Mouse (Mus musculus): Measurements from ENCODE around the gene Kcnk4. TPM values are rescaled to one million over a fixed set of nuclear protein-coding genes. Genes with fewer than 3 reads are reported as not detected.

The Kcnk4 gene
- polyA plus RNA-seq, 3 experiments from 2014 or later: not detected

GRCm38 (mm10) chr19:6874257-6874656, 60.1 kb downstream of the Kcnk4 start:
- no peak for ATAC-seq

Other genes with a start within 250 kb of the Kcnk4 start
- gene Rps6ka4, start 93.9 kb downstream of the Kcnk4 start, polyA plus RNA-seq (2017; shearing (Covaris generic)): 10 to 100 TPM in 1 of 3 experiments, 1 to 10 TPM in 2; 7.4 to 13.5 (median 8.6) TPM
- 1 to 10 TPM; 4.4 to 5.8 (median 4.7) TPM for gene Ccdc88b, start 76.3 kb downstream of the Kcnk4 start, polyA plus RNA-seq (2017; shearing (Covaris generic))
- gene Trmt112, start 24.8 kb downstream of the Kcnk4 start, polyA plus RNA-seq (2017; shearing (Covaris generic)): 100 to 1,000 TPM; 143 to 219 (median 200) TPM
- 100 to 1,000 TPM; 209 to 245 (median 241) TPM for gene Prdx5, start 24.4 kb downstream of the Kcnk4 start, polyA plus RNA-seq (2017; shearing (Covaris generic))
- 1 to 10 TPM; 2.3 to 4.4 (median 4.2) TPM for gene Esrra, start 12.7 kb downstream of the Kcnk4 start, polyA plus RNA-seq (2017; shearing (Covaris generic))
- under 1 TPM in 1 of 3 experiments, not detected in 2; 0.59 TPM for gene Catsperz, start 9.1 kb downstream of the Kcnk4 start, polyA plus RNA-seq (2017; shearing (Covaris generic))
- gene Bad, start 7.3 kb upstream of the Kcnk4 start, polyA plus RNA-seq (2017; shearing (Covaris generic)): 10 to 100 TPM; 42.9 to 55.0 (median 47.6) TPM
- 10 to 100 TPM in 1 of 3 experiments, 1 to 10 TPM in 2; 4.6 to 13.0 (median 9.1) TPM for gene Gpr137, start 8.0 kb upstream of the Kcnk4 start, polyA plus RNA-seq (2017; shearing (Covaris generic))
- gene Ppp1r14b, start 40.5 kb upstream of the Kcnk4 start, polyA plus RNA-seq (2017; shearing (Covaris generic)): 10 to 100 TPM; 18.2 to 35.2 (median 29.7) TPM
- gene Plcb3, start 42.0 kb upstream of the Kcnk4 start, polyA plus RNA-seq (2017; shearing (Covaris generic)): 1 to 10 TPM; 2.8 to 4.3 (median 3.6) TPM
- 100 to 1,000 TPM in 1 of 3 experiments, 10 to 100 TPM in 2; 44.0 to 102 (median 47.1) TPM for gene Fkbp2, start 46.0 kb upstream of the Kcnk4 start, polyA plus RNA-seq (2017; shearing (Covaris generic))
- 1 to 10 TPM; 2.5 to 3.6 (median 3.5) TPM for gene Vegfb, start 53.1 kb upstream of the Kcnk4 start, polyA plus RNA-seq (2017; shearing (Covaris generic))
- 10 to 100 TPM; 34.1 to 59.7 (median 59.0) TPM for gene Dnajc4, start 58.1 kb upstream of the Kcnk4 start, polyA plus RNA-seq (2017; shearing (Covaris generic))
- gene Nudt22, start 61.6 kb upstream of the Kcnk4 start, polyA plus RNA-seq (2017; shearing (Covaris generic)): 10 to 100 TPM; 23.7 to 35.3 (median 33.7) TPM
- gene Trpt1, start 61.6 kb upstream of the Kcnk4 start, polyA plus RNA-seq (2017; shearing (Covaris generic)): 10 to 100 TPM in 1 of 3 experiments, 1 to 10 TPM in 2; 6.4 to 12.8 (median 8.2) TPM
- 100 to 1,000 TPM; 253 to 288 (median 257) TPM for gene Fermt3, start 85.0 kb upstream of the Kcnk4 start, polyA plus RNA-seq (2017; shearing (Covaris generic))
- 100 to 1,000 TPM; 104 to 160 (median 120) TPM for gene Stip1, start 105.5 kb upstream of the Kcnk4 start, polyA plus RNA-seq (2017; shearing (Covaris generic))
- 1 to 10 TPM in 2 of 3 experiments, under 1 TPM in 1; 0.99 to 3.1 (median 1.8) TPM for gene Macrod1, start 122.3 kb upstream of the Kcnk4 start, polyA plus RNA-seq (2017; shearing (Covaris generic))
- gene Flrt1, start 171.2 kb upstream of the Kcnk4 start, polyA plus RNA-seq (2017; shearing (Covaris generic)): under 1 TPM in 1 of 3 experiments, not detected in 2; 0.20 TPM

Data from inflammation-experienced regulatory T-cells, adult 6 months (primary cell).